Mouse (Mus musculus) liver (tissue): ENCODE measurements around the gene Schip1.

Experiments used
- DNase-seq: peaks from one replicate; pipeline ENCODE4 v3.0.0-alpha.2; 2020; ENCODE audit warnings: mixed read lengths

Schip1 gene

GRCm38 (mm10) chr3:68282844-68283594 is 218.4 kb downstream of the Schip1 start:
- DNase-seq = no peak

DNA sequence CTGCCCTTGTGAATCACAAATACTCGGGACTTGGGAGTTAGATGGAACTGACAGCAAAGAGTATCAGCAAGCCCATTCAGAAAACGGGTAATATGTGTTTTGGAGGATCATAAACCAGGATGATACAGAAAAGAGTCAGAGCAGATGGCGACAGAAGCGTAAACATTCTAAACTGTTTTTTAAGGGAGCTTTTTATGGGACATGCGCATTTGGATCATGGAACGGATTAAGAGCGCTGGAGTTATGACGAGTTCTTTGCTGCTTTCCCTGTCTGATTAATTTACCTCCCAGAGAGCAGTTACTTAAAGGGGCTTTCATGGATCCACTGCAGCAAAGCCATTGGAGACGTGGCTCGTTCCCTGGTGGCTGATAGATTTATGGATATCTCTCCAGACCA is 219.0 kb downstream of the Schip1 start:
- DNase-seq = no peak

- no peak for DNase-seq
These were observed 219.9 kb downstream of the Schip1 start for GRCm38 (mm10) chr3:68284500-68284899.

DNA sequence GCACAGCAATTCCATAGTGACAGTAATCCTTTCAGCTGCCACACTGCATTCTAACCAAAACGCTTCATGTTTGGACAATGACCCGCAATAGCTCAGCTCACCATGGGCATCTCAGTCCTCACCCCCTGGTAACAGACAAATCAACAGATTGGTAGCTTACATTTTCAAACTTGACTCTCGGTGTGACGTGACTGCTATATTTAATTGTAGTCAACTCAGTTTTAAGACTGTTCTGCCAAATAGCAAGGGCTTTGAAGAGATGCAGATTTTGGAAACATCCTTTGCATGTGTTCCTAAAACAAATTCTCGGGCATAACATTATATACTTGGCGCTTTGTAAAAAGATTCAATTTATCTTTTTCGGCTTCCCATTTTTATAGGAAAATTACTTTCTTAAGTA is 232.2 kb downstream of the Schip1 start:
- DNase-seq = no peak

- no peak for DNase-seq
These were observed 241.0 kb downstream of the Schip1 start for GRCm38 (mm10) chr3:68305647-68306046.

DNA sequence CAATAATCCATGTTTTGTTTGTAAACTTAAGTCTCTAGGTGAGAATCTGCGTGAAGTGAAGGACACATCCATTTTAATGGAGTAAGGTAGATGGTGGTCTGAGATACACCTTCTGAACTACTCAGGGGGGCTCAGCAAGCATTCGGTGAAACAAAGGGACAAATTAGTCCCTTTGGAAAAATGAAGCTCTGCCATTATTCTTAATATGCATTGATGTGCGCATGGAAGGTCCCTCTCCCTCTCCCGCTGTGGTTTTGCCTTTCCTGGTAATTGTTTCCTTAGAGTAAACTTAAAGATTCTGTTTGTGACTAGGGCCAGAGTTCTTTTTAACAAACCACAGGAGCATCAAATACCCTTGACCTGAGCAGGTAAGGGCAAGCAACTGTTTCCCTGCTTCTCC is 242.1 kb downstream of the Schip1 start:
- no peak for DNase-seq

GRCm38 (mm10) chr3:68325575-68325974 is 261.0 kb downstream of the Schip1 start:
- no peak for DNase-seq

DNA sequence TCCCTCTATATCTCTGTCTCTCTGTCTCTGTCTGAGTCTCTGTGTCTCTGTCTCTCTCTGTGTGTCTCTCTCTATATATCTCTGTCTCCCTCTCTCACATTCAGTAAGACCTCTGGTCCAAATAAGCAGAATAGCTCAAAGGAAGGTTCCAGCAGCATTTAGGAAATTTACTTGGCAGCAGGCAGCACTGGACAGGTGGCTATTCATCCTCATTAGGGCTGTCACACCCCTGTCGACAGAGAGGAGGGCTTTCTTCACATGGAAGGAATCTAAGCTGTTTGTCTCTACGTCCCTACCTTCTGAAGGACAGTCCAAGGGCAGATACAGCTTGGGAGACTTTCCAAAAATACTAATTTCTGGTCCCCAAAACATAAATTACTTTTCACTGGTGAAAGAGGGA is 267.9 kb downstream of the Schip1 start:
- DNase-seq = no peak

- no peak for DNase-seq
These were observed 270.9 kb downstream of the Schip1 start for GRCm38 (mm10) chr3:68335501-68335900.

- DNase-seq = no peak
These were observed 286.0 kb downstream of the Schip1 start for GRCm38 (mm10) chr3:68350624-68351023.

DNA sequence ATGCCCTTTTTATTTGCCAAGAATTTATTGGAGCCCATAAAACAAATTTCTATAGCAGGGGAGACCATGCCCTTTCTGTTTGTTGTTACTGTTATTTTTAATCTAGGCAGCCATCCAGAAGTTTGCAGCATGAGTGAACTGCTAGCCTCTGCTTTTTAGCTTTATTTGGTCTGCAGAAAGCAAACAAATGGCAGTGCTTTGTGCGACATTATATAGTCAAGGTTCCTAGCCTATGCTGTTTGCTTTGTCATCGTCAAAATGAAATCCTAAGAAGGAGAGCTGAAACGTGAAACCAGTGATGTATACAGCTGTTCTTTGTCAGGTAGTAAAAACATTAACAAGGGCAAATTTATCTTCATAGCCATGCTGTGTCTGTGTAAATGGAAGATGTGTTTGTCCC is 286.9 kb downstream of the Schip1 start:
- no peak for DNase-seq

DNA sequence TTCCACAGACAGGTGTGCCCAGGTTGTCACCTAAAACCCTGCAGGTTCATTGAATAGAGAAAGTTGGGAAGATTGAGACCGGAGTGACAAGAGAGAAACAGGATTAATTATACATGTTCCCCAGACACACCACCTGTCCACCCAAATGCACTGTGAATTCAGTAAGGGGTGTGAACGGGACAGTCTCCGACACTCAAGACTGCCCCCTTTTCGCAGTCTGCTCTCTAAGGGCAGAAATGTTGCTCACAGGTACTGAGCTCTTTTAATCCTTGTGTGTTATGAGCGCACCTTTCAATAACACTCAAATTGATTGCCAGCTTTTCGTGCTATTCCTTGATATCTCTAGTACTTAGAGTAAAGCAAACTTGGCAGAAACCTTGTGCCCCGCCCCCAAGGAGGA is 288.4 kb downstream of the Schip1 start:
- no peak for DNase-seq

DNA sequence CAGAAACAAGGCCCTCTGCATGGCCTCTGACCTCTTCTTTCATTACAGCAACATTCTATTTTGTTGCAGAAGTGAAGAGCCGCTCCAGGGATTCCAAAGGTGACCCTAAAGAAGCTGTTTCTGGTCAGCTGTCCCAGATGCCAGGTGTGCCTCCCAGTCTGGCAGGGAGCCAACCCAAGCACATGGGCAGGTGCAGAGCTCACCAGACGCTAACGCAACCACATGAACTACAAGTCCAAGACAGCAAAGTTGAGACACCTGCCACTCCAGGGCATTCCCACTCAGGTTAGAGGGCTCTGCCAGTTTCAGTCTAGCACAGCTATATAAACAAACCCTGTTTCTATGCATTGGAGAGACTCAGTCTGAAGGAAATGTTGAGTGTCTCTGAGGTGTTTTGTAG is 288.9 kb downstream of the Schip1 start:
- no peak for DNase-seq

- DNase-seq = no peak
These were observed 291.9 kb downstream of the Schip1 start for GRCm38 (mm10) chr3:68356516-68356915.

- DNase-seq = no peak
These were observed 303.4 kb downstream of the Schip1 start for GRCm38 (mm10) chr3:68368029-68368428.

DNA sequence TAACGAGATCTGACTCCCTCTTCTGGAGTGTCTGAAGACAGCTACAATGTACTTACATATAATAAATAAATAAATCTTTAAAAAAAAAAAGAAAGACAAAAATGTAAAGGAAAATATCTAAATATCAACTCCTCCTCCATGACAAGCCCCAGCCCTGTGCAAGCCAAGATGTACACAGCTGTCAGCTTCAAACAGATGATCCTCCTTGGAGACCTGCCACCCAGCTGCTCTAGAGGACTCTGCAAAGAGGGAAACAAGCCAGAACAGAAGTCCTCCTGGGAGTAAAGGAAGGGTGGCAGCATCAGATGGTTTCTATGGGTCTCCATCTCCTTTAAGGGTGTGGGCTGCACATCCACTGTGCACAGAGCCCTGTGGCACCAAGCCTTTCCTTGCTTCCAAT is 308.3 kb downstream of the Schip1 start:
- no peak for DNase-seq

DNA sequence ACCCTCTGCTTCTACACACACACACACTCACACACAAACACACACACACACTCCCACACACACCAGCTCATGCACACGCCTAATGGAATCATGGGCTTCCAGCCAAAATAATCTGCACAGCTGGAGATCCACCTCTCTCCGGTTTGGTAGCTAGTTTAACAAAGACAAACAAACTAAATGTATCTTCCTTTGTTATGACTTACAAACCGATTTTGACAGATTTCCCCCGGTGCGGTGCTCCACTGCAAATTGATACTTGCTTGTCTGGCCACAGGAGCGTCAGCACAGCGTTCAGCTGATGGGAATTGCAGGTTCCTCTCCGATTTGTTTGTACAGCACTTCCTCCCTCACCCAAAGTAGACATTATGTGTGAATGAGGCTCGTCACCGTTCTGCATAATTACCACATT is 310.5 kb downstream of the Schip1 start:
- no peak for DNase-seq

GRCm38 (mm10) chr3:68377452-68378198 is 313.0 kb downstream of the Schip1 start:
- DNase-seq = no peak

GRCm38 (mm10) chr3:68378799-68379198 is 314.2 kb downstream of the Schip1 start:
- no peak for DNase-seq

- no peak for DNase-seq
These were observed 314.6 kb downstream of the Schip1 start for GRCm38 (mm10) chr3:68379242-68379641.

DNA sequence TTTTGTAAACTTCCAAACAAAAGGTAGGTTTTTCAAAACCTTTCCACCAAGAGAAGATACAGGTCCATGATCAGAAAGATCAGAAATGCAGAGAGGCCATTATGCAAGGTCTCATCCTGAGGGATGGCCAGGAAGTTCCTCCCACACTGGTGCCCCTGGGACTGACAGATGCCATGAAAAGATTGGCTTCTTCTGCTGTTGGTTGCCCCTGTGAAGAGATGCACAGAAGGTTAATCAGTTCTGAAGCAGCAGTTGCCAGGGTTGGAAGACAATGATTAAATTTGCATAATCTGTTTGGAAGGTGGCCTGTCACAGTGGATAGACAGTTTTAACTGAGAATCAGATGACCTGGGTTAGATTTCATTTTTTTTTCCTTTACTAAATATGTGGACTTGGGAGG is 319.1 kb downstream of the Schip1 start:
- DNase-seq = no peak

GRCm38 (mm10) chr3:68385544-68385943 is 320.9 kb downstream of the Schip1 start:
- no peak for DNase-seq

DNA sequence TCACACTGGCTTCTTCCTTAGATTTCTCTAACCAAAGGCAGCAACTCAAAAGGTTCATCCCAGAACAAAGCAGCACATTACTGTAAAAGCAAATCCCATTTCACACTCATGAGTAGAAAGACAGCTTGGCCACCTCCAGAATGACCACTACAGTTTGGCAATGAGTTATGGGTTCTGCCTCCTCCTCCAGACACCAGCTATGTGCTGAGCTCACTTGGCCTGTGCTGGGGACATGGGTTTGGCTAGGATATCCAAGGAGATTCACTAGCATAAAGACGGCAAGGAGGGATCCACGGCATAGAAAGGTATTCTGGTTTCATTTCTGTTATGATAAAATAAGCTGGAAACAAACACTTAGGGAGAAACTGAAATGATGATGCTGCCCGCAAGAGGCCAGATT is 323.4 kb downstream of the Schip1 start:
- no peak for DNase-seq

DNA sequence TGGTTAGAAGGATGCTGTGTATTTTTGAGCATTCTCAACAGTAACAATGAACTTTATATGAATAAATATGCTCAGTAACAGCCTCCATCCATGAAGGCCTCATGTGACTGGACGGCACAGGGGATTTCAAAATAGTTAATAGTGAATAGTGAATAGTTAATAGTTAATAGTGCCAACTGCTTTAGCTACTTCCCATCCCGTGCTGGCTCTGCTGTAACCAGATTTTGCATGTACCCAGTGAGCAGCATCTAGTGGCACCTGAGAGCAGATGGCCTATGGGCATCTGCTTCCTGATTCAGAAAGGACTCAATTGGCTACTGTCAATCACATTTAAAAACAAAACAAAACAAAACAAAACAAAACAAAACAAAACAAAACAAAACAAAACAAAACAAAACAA is 329.0 kb downstream of the Schip1 start:
- no peak for DNase-seq

DNA sequence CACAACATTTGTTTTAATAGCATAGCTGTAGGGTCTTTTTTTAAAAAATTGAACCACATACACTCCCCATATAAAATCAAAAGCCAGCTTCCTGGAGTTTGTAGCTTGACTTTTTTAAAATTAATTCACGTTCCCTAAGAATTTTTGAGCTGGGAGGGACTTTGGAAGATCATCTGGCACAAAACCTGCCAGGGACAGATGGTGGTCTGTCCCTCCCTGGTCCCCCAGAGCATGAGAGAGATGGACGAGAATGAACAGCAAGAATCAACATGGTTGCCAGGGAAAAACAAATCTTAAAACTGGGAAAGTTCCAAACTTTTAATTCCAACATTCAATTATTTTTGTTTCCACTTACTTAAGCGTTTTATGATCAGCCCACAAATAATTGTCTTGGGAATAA is 334.1 kb downstream of the Schip1 start:
- DNase-seq = no peak
